Mouse (Mus musculus): Measurements from ENCODE around the gene Cds1. TPM values are rescaled to one million over a fixed set of nuclear protein-coding genes. Genes with fewer than 3 reads are reported as not detected.

Cds1 gene
- polyA plus RNA-seq, 1 experiment, result 13.6 TPM

- Histone ChIP-seq H3K4me1 (ENCODE audit: control insufficient read depth, insufficient read depth, low read length) (no peaks in the 10 kb centered on the region), H3K27ac (ENCODE audit: insufficient read depth, low read depth, low read length) (no peak overlapping the region), H3K4me3 (ENCODE audit: insufficient read depth, low read length) (no peak overlapping the region)
- TF ChIP-seq CTCF (IDR thresholded peaks at IDR 0.05; ENCODE audit: low read depth, low read length) (no peak), POLR2A (IDR thresholded peaks at IDR 0.05; ENCODE audit: borderline replicate concordance, low read depth, low read length) (no peak)
Observed at GRCm38 (mm10) chr5:101742425-101742824, 22.5 kb upstream of the Cds1 start.

- Histone ChIP-seq H3K4me3 (ENCODE audit: insufficient read depth, low read length) (no peak overlapping the region), H3K27ac (ENCODE audit: insufficient read depth, low read depth, low read length) (no peak overlapping the region), H3K4me1 (ENCODE audit: control insufficient read depth, insufficient read depth, low read length) (no peaks in the 10 kb centered on the region)
- TF ChIP-seq CTCF (IDR thresholded peaks at IDR 0.05; ENCODE audit: low read depth, low read length), result no peak
- no peak for TF ChIP-seq POLR2A (IDR thresholded peaks at IDR 0.05; ENCODE audit: borderline replicate concordance, low read depth, low read length)
Observed at GRCm38 (mm10) chr5:101744886-101745285, 20.0 kb upstream of the Cds1 start.

GRCm38 (mm10) chr5:101753680-101754079 is 11.2 kb upstream of the Cds1 start:
- H3K4me1 ChIP-seq (ENCODE audit: control insufficient read depth, insufficient read depth, low read length), result peaks cover 16% of the 10 kb centered on the region
- peak overlapping the region; percentile 18; the same call in 1 of the 2 replicates for H3K27ac ChIP-seq (ENCODE audit: insufficient read depth, low read depth, low read length)
- no peak overlapping the region for H3K4me3 ChIP-seq (ENCODE audit: insufficient read depth, low read length)
- TF ChIP-seq POLR2A (IDR thresholded peaks at IDR 0.05; ENCODE audit: borderline replicate concordance, low read depth, low read length) (no peak), CTCF (IDR thresholded peaks at IDR 0.05; ENCODE audit: low read depth, low read length) (no peak)

- no peak overlapping the region for H3K4me3 ChIP-seq (ENCODE audit: insufficient read depth, low read length)
- no peak overlapping the region for H3K27ac ChIP-seq (ENCODE audit: insufficient read depth, low read depth, low read length)
- TF ChIP-seq POLR2A (IDR thresholded peaks at IDR 0.05; ENCODE audit: borderline replicate concordance, low read depth, low read length) (no peak), CTCF (IDR thresholded peaks at IDR 0.05; ENCODE audit: low read depth, low read length) (no peak)
- peaks cover 19% of the 10 kb centered on the region for H3K4me1 ChIP-seq (ENCODE audit: control insufficient read depth, insufficient read depth, low read length)
Observed at GRCm38 (mm10) chr5:101757669-101758068, 7.3 kb upstream of the Cds1 start.

GRCm38 (mm10) chr5:101761685-101762084 is 3.2 kb upstream of the Cds1 start:
- peaks cover 6% of the 10 kb centered on the region for H3K4me1 ChIP-seq (ENCODE audit: control insufficient read depth, insufficient read depth, low read length)

GRCm38 (mm10) chr5:101763571-101763970 is 1.4 kb upstream of the Cds1 start:
- no peak for TF ChIP-seq CTCF (IDR thresholded peaks at IDR 0.05; ENCODE audit: low read depth, low read length)
- TF ChIP-seq POLR2A (IDR thresholded peaks at IDR 0.05; ENCODE audit: borderline replicate concordance, low read depth, low read length), result no peak
- no peak overlapping the region for H3K4me3 ChIP-seq (ENCODE audit: insufficient read depth, low read length)
- H3K27ac ChIP-seq (ENCODE audit: insufficient read depth, low read depth, low read length), result no peak overlapping the region
- H3K4me1 ChIP-seq (ENCODE audit: control insufficient read depth, insufficient read depth, low read length), result peaks cover 11% of the 10 kb centered on the region

More at GRCm38 (mm10) chr5:101761685-101762084, 3.2 kb upstream of the Cds1 start:
- TF ChIP-seq POLR2A (IDR thresholded peaks at IDR 0.05; ENCODE audit: borderline replicate concordance, low read depth, low read length) (no peak), CTCF (IDR thresholded peaks at IDR 0.05; ENCODE audit: low read depth, low read length) (no peak)
- H3K4me3 ChIP-seq (ENCODE audit: insufficient read depth, low read length), result no peak overlapping the region
- no peak overlapping the region for H3K27ac ChIP-seq (ENCODE audit: insufficient read depth, low read depth, low read length)

- H3K27ac ChIP-seq (ENCODE audit: insufficient read depth, low read depth, low read length), result peak overlapping the region; percentile 26; the same call in 1 of the 2 replicates
- no peak for TF ChIP-seq POLR2A (IDR thresholded peaks at IDR 0.05; ENCODE audit: borderline replicate concordance, low read depth, low read length)
- TF ChIP-seq CTCF (IDR thresholded peaks at IDR 0.05; ENCODE audit: low read depth, low read length), result no peak
- peaks cover 16% of the 10 kb centered on the region for H3K4me1 ChIP-seq (ENCODE audit: control insufficient read depth, insufficient read depth, low read length)
- peak overlapping the region; percentile 92 for H3K4me3 ChIP-seq (ENCODE audit: insufficient read depth, low read length)
Observed at GRCm38 (mm10) chr5:101765390-101765901, 516 bp downstream of the Cds1 start.

- peak overlapping the region; percentile 59 for H3K4me3 ChIP-seq (ENCODE audit: insufficient read depth, low read length)
- peak overlapping the region; percentile 74 for H3K27ac ChIP-seq (ENCODE audit: insufficient read depth, low read depth, low read length)
- no peak for TF ChIP-seq CTCF (IDR thresholded peaks at IDR 0.05; ENCODE audit: low read depth, low read length)
- TF ChIP-seq POLR2A (IDR thresholded peaks at IDR 0.05; ENCODE audit: borderline replicate concordance, low read depth, low read length), result no peak
- H3K4me1 ChIP-seq (ENCODE audit: control insufficient read depth, insufficient read depth, low read length), result peaks cover 16% of the 10 kb centered on the region
Observed at GRCm38 (mm10) chr5:101766248-101766647, 1.3 kb downstream of the Cds1 start.

GRCm38 (mm10) chr5:101767086-101767485 is 2.2 kb downstream of the Cds1 start:
- TF ChIP-seq POLR2A (IDR thresholded peaks at IDR 0.05; ENCODE audit: borderline replicate concordance, low read depth, low read length), result no peak
- TF ChIP-seq CTCF (IDR thresholded peaks at IDR 0.05; ENCODE audit: low read depth, low read length), result no peak
- peaks cover 13% of the 10 kb centered on the region for H3K4me1 ChIP-seq (ENCODE audit: control insufficient read depth, insufficient read depth, low read length)
- peak overlapping the region; percentile 59 for H3K4me3 ChIP-seq (ENCODE audit: insufficient read depth, low read length)
- H3K27ac ChIP-seq (ENCODE audit: insufficient read depth, low read depth, low read length), result peak overlapping the region; percentile 74

GRCm38 (mm10) chr5:101767486-101767885 is 2.6 kb downstream of the Cds1 start:
- no peak overlapping the region for H3K27ac ChIP-seq (ENCODE audit: insufficient read depth, low read depth, low read length)
- peaks cover 13% of the 10 kb centered on the region for H3K4me1 ChIP-seq (ENCODE audit: control insufficient read depth, insufficient read depth, low read length)
- no peak for TF ChIP-seq POLR2A (IDR thresholded peaks at IDR 0.05; ENCODE audit: borderline replicate concordance, low read depth, low read length)
- no peak overlapping the region for H3K4me3 ChIP-seq (ENCODE audit: insufficient read depth, low read length)

Measured in bone marrow macrophage, adult 2 months (primary cell).